Mouse (Mus musculus) CH12.LX (cell line): ENCODE data around the gene Itpk1. TPM values are rescaled to one million over a fixed set of nuclear protein-coding genes. Genes with fewer than 3 reads are reported as not detected.

Experiments
- DNase-seq: peaks from one replicate; pipeline ENCODE4 v3.0.0-alpha.2; 2013; ENCODE audit errors: extremely low read depth
- H3K27ac ChIP-seq: 2 replicates; pipeline ENCODE4 v1.5.1; 2012; ENCODE audit warnings: low read depth, mild to moderate bottlenecking, control low read depth, moderate library complexity; ENCODE audit not compliant: insufficient read depth
- H3K27me3 ChIP-seq: replicated peaks from 2 replicates; pipeline ENCODE3; 2012; ENCODE audit warnings: inconsistent platforms
- H3K36me3 ChIP-seq, 2 experiments: replicated peaks in 1 of 2; 2 replicates each; pipeline versions ENCODE3 to v1.6.1; 2012; ENCODE audit warnings: inconsistent platforms in 1 of 2, low read length in 1 of 2, mild to moderate bottlenecking in 1 of 2, mixed read lengths in 1 of 2, moderate library complexity in 1 of 2; ENCODE audit not compliant: control insufficient read depth in 1 of 2, insufficient read depth in 1 of 2
- H3K4me1 ChIP-seq, 2 experiments: 2 replicates each; pipeline ENCODE4 v1.6.1; 2012; ENCODE audit warnings: inconsistent platforms in 1 of 2, moderate library complexity in 1 of 2; ENCODE audit not compliant: insufficient read depth in 2 of 2, control insufficient read depth in 1 of 2
- H3K4me2 ChIP-seq: 2 replicates; pipeline ENCODE4 v1.6.1; 2012; ENCODE audit warnings: low read depth, mild to moderate bottlenecking, control low read depth; ENCODE audit not compliant: poor library complexity, insufficient read depth, severe bottlenecking
- H3K4me3 ChIP-seq, 3 experiments: fragments of 150-350 bp in 1 of 3; sonication (generic) in 1 of 3; replicated peaks in 1 of 3; 2 replicates each; pipeline versions ENCODE3 to v1.5.1; 2011 to 2012; ENCODE audit warnings: low read depth in 2 of 3, low read length in 2 of 3, mild to moderate bottlenecking in 2 of 3, moderate library complexity in 2 of 3, control low read depth in 1 of 3, improper control_type of control experiment in 1 of 3, inconsistent platforms in 1 of 3, mixed read lengths in 1 of 3; ENCODE audit not compliant: poor library complexity in 1 of 3
- H3K79me2 ChIP-seq: replicated peaks from 2 replicates; pipeline ENCODE4 v1.6.1; 2012; ENCODE audit warnings: mild to moderate bottlenecking, moderate library complexity; ENCODE audit not compliant: control insufficient read depth, poor library complexity, insufficient read depth, severe bottlenecking; ENCODE audit errors: extremely low read depth
- H3K9ac ChIP-seq: 2 replicates; pipeline ENCODE4 v1.6.1; 2012; ENCODE audit warnings: low read depth, mild to moderate bottlenecking, control low read depth, moderate library complexity; ENCODE audit not compliant: insufficient read depth
- H3K9me3 ChIP-seq: replicated peaks from 2 replicates; pipeline ENCODE3; 2012; ENCODE audit warnings: low read length, inconsistent platforms, mixed read lengths
- BHLHE40 ChIP-seq: IDR thresholded peaks from 2 replicates; pipeline ENCODE4 v1.6.1; 2011; ENCODE audit warnings: mild to moderate bottlenecking, low read depth, low read length, improper control_type of control experiment
- CHD1 ChIP-seq: IDR thresholded peaks from 2 replicates; pipeline ENCODE4 v1.6.1; 2012; ENCODE audit warnings: low read depth, low read length, improper control_type of control experiment, inconsistent platforms
- CTCF ChIP-seq, 2 experiments: IDR thresholded peaks in 1 of 2; conservative IDR thresholded peaks in 1 of 2; 2 replicates each; pipeline ENCODE4 v1.5.1; 2011 to 2012; ENCODE audit warnings: low read depth in 2 of 2, low read length in 2 of 2, improper control_type of control experiment in 1 of 2, inconsistent platforms in 1 of 2, mild to moderate bottlenecking in 1 of 2, moderate library complexity in 1 of 2
- ELF1 ChIP-seq: IDR thresholded peaks from 2 replicates; pipeline ENCODE4 v1.6.1; 2014; ENCODE audit warnings: low read depth, mild to moderate bottlenecking, inconsistent platforms, low read length, improper control_type of control experiment
- EP300 ChIP-seq: IDR thresholded peaks from 2 replicates; pipeline ENCODE4 v1.6.1; 2011; ENCODE audit warnings: low read length, improper control_type of control experiment
- ETS1 ChIP-seq: conservative IDR thresholded peaks from 2 replicates; pipeline ENCODE4 v1.6.1; 2012; ENCODE audit warnings: low read depth, mild to moderate bottlenecking, inconsistent platforms, low read length, improper control_type of control experiment, moderate library complexity
- HCFC1 ChIP-seq: IDR thresholded peaks from 2 replicates; pipeline ENCODE4 v1.6.1; 2012; ENCODE audit warnings: low read depth, mild to moderate bottlenecking, inconsistent platforms, low read length, improper control_type of control experiment
- IRF4 ChIP-seq: IDR thresholded peaks from 2 replicates; pipeline ENCODE4 v1.6.1; 2014; ENCODE audit warnings: low read depth, mild to moderate bottlenecking, inconsistent platforms, low read length, improper control_type of control experiment
- JUN ChIP-seq: IDR thresholded peaks from 2 replicates; pipeline ENCODE4 v1.6.1; 2011; ENCODE audit warnings: low read depth, mild to moderate bottlenecking, low read length, improper control_type of control experiment, moderate library complexity; ENCODE audit not compliant: insufficient read depth
- KAT2A ChIP-seq: IDR thresholded peaks from 2 replicates; pipeline ENCODE4 v1.6.1; 2012; ENCODE audit warnings: low read length, improper control_type of control experiment, inconsistent platforms; ENCODE audit not compliant: insufficient replicate concordance
- MAFK ChIP-seq: IDR thresholded peaks from 2 replicates; pipeline ENCODE4 v1.6.1; 2011; ENCODE audit warnings: low read length, improper control_type of control experiment; ENCODE audit not compliant: insufficient replicate concordance
- MAZ ChIP-seq: IDR thresholded peaks from 2 replicates; pipeline ENCODE4 v1.6.1; 2012; ENCODE audit warnings: low read depth, mild to moderate bottlenecking, inconsistent platforms, low read length, improper control_type of control experiment, moderate library complexity
- MXI1 ChIP-seq: IDR thresholded peaks from 2 replicates; pipeline ENCODE4 v1.6.1; 2011; ENCODE audit warnings: mild to moderate bottlenecking, low read depth, low read length, improper control_type of control experiment
- MYC ChIP-seq: IDR thresholded peaks from 2 replicates; pipeline ENCODE4 v1.6.1; 2011; ENCODE audit warnings: low read depth, mild to moderate bottlenecking, improper control_type of control experiment, low read length
- NELFE ChIP-seq: IDR thresholded peaks from 2 replicates; pipeline ENCODE4 v1.6.1; 2011; ENCODE audit warnings: low read depth, low read length, improper control_type of control experiment
- NRF1 ChIP-seq: IDR thresholded peaks from 2 replicates; pipeline ENCODE4 v1.6.1; 2014; ENCODE audit warnings: low read depth, mild to moderate bottlenecking, inconsistent platforms, low read length, improper control_type of control experiment, moderate library complexity
- POLR2AphosphoS2 ChIP-seq: IDR thresholded peaks from 2 replicates; pipeline ENCODE4 v1.6.1; 2011; ENCODE audit warnings: low read depth, low read length, improper control_type of control experiment
- RCOR1 ChIP-seq: conservative IDR thresholded peaks from 2 replicates; pipeline ENCODE4 v1.6.1; 2012; ENCODE audit warnings: low read depth, mild to moderate bottlenecking, inconsistent platforms, low read length, improper control_type of control experiment
- UBTF ChIP-seq: IDR thresholded peaks from 2 replicates; pipeline ENCODE4 v1.6.1; 2012; ENCODE audit warnings: low read depth, mild to moderate bottlenecking, inconsistent platforms, low read length, improper control_type of control experiment, moderate library complexity
- USF1 ChIP-seq: IDR thresholded peaks from 2 replicates; pipeline ENCODE4 v1.6.1; 2014; ENCODE audit warnings: low read depth, mild to moderate bottlenecking, inconsistent platforms, low read length, improper control_type of control experiment
- USF2 ChIP-seq: conservative IDR thresholded peaks from 2 replicates; pipeline ENCODE4 v1.6.1; 2011; ENCODE audit warnings: low read depth, low read length, improper control_type of control experiment
- ZC3H11A ChIP-seq: IDR thresholded peaks from 2 replicates; pipeline ENCODE4 v1.6.1; 2012; ENCODE audit warnings: low read depth, mild to moderate bottlenecking, inconsistent platforms, low read length, improper control_type of control experiment
- ZKSCAN1 ChIP-seq: IDR thresholded peaks from 2 replicates; pipeline ENCODE4 v1.6.1; 2012; ENCODE audit warnings: low read depth, inconsistent platforms, low read length, improper control_type of control experiment, borderline replicate concordance
- ZMIZ1 ChIP-seq: IDR thresholded peaks from 2 replicates; pipeline ENCODE4 v1.6.1; 2012; ENCODE audit warnings: low read depth, mild to moderate bottlenecking, inconsistent platforms, low read length, improper control_type of control experiment
- dilution Hi-C: fragments of 300-500 bp; cut with MboI; formaldehyde crosslinking; loops from 2 replicates; pipeline ENCODE4 v1.14.3; 2020; ENCODE audit warnings: low sequenced_read_pairs; ENCODE audit not compliant: extremely low pct_unique_long_range_greater_than_20kb, extremely low pct_ligation_motif_present
- in situ Hi-C: fragments of 300-500 bp; cut with MboI; formaldehyde crosslinking; loops from 3 replicates; pipeline ENCODE4 v1.14.3; 2019; ENCODE audit warnings: low sequenced_read_pairs, low pct_ligation_motif_present, low pct_unique_long_range_greater_than_20kb, mixed read lengths
- polyA plus RNA-seq: library from polyadenylated mRNA; unstranded; fragments of >175 nt; gene quantifications from 2 replicates; pipeline ENCODE4 v1.2.1, GENCODE M21; 2012; ENCODE audit warnings: low read depth; ENCODE audit not compliant: insufficient read length
- total RNA-seq, 2 experiments: library from RNA; depleted of rRNA; stranded (reverse); fragments of 300-350 nt in 1 of 2; fragments of >200 nt in 1 of 2; gene quantifications; 2 replicates each; pipeline ENCODE4 v1.2.3; 2012 to 2014

The Itpk1 gene
- total and polyA plus RNA-seq, 3 experiments, result 14.0 to 25.1 (median 19.2) TPM

DNA sequence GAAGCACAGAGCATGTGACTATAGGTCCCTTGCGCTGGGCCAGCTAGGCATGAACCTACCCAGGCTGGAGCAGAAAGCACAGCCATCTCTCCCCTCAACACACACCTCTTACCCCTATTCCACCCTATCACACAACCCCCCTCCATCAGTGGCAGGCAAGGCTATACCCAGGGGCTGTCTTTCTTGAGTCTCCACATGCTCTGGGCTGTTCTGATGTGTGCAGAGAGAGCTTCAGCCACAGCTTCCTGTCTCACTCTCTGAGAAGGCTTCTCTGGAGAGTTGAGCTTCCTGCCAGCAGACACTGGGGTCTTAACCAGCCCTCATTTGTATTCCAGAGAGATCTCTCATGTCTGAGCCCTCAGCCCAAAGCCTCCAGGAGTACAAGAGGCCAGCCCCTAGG lies 92.3 kb downstream of the Itpk1 start:
- H3K36me3 ChIP-seq, result peaks cover 7 to 90% of the 10 kb centered on the region in 2 experiments
- TF ChIP-seq ZMIZ1, result no peak
- no peak for TF ChIP-seq USF1
- TF ChIP-seq ZKSCAN1, result no peak
- no peak for TF ChIP-seq NRF1
- no peak for TF ChIP-seq NELFE
- no peak for TF ChIP-seq ZC3H11A
- no peak for TF ChIP-seq RCOR1
- no peak for TF ChIP-seq UBTF
- no peak for TF ChIP-seq MAFK
- no peak for TF ChIP-seq POLR2AphosphoS2
- no peak for TF ChIP-seq MYC
- TF ChIP-seq MXI1, result no peak
- no peak for TF ChIP-seq EP300
- TF ChIP-seq BHLHE40, result no peak
- TF ChIP-seq CTCF (conservative IDR thresholded peaks at IDR 0.05 in 1 of 2, IDR thresholded peaks at IDR 0.05 in 1 of 2; ENCODE audit: low read depth in 2 of 2, low read length in 2 of 2), result no peak
- no peak for TF ChIP-seq KAT2A
- no peak for TF ChIP-seq CHD1
- no peak for TF ChIP-seq MAZ
- TF ChIP-seq IRF4, result no peak
- no peak for TF ChIP-seq ETS1
- dilution Hi-C loops, result no loop called here
- no peak overlapping the region for H3K4me2 ChIP-seq
- no peak overlapping the region for H3K27ac ChIP-seq
- H3K27me3 ChIP-seq, result no peaks in the 10 kb centered on the region
- H3K9me3 ChIP-seq, result no peaks in the 10 kb centered on the region
- no peak overlapping the region for H3K4me3 ChIP-seq
- peaks cover 0 to 33% of the 10 kb centered on the region in 2 experiments; a peak in 2 of 4 replicates for H3K4me1 ChIP-seq
- in situ Hi-C loops, result no loop called here
- DNase-seq, result peak; percentile 31
- no peak overlapping the region for H3K9ac ChIP-seq
- no peaks in the 10 kb centered on the region for H3K79me2 ChIP-seq

- no peak overlapping the region for H3K4me3 ChIP-seq
- no peak for DNase-seq
- no peak overlapping the region for H3K27ac ChIP-seq
- no peak for TF ChIP-seq NELFE
- no peak for TF ChIP-seq USF2
- TF ChIP-seq EP300, result no peak
- no peak for TF ChIP-seq JUN
- TF ChIP-seq MAZ, result no peak
- TF ChIP-seq ZKSCAN1, result no peak
- no peak for TF ChIP-seq MYC
- no peak for TF ChIP-seq HCFC1
- no peak for TF ChIP-seq IRF4
- no peak for TF ChIP-seq CHD1
- no peak for TF ChIP-seq POLR2AphosphoS2
- TF ChIP-seq ELF1, result no peak
- TF ChIP-seq UBTF, result no peak
- in situ Hi-C loops (no loop called here), dilution Hi-C loops (no loop called here)
- H3K79me2 ChIP-seq, result no peaks in the 10 kb centered on the region
- H3K4me1 ChIP-seq, result peaks cover 0 to 40% of the 10 kb centered on the region in 2 experiments; a peak in 2 of 4 replicates
- no peaks in the 10 kb centered on the region for H3K27me3 ChIP-seq
- H3K36me3 ChIP-seq, result peaks cover 9 to 90% of the 10 kb centered on the region in 2 experiments
- H3K9ac ChIP-seq, result no peak overlapping the region
- H3K9me3 ChIP-seq, result no peaks in the 10 kb centered on the region
- no peak overlapping the region for H3K4me2 ChIP-seq
These were observed 93.8 kb downstream of the Itpk1 start for GRCm38 (mm10) chr12:102610927-102611326.
